Comparison of ENCODE assay signal across 31 mouse cellular contexts in genomic region chr10:128048157-128048556, GRCm38 (mm10). TPM values are rescaled to one million over a fixed set of nuclear protein-coding genes. Genes with fewer than 3 reads are reported as not detected.
"Had no signal": no experiment of that assay in that cellular context is flagged by ENCODE, and none has a peak within 500 bp of the region (broad histone marks: within the 10 kb centered on the region; RNA-seq: fewer than 3 reads in every experiment).

No protein-coding gene starts in this region.

- H3K4me3 ChIP-seq: embryonic facial prominence, embryonic 10.5 days; embryonic facial prominence, embryonic 12.5 days; embryonic facial prominence, embryonic 13.5 days; embryonic facial prominence, embryonic 15.5 days; erythroblast, embryonic 14.5 days; forebrain, embryonic 10.5 days; forebrain, embryonic 12.5 days; forebrain, embryonic 13.5 days; forebrain, embryonic 15.5 days; gastrocnemius, adult 2 months; heart, adult 2 months had no signal

- H3K9me3 ChIP-seq: embryonic facial prominence, embryonic 10.5 days; embryonic facial prominence, embryonic 12.5 days; embryonic facial prominence, embryonic 13.5 days; embryonic facial prominence, embryonic 15.5 days; forebrain, embryonic 10.5 days; forebrain, embryonic 12.5 days; forebrain, embryonic 13.5 days; forebrain, embryonic 15.5 days had no signal

- DNase-seq: cerebellum, adult 8-10 months; cerebellum, adult 9-10 months; cerebellum, adult 9-11 months; cerebellum, postnatal 10 days; cerebellum, postnatal 14 days; cerebellum, postnatal 25 days; cerebellum, postnatal 36 days; embryo, embryonic 11 days; forebrain, postnatal 0 days; gastrocnemius, adult 2 months; gastrocnemius, postnatal 10 days; gastrocnemius, postnatal 14 days; gastrocnemius, postnatal 25 days; gastrocnemius, postnatal 36 days; heart, adult 18-20 months; heart, adult 2 months had no signal

- H3K4me2 ChIP-seq: embryonic facial prominence, embryonic 12.5 days; embryonic facial prominence, embryonic 13.5 days; embryonic facial prominence, embryonic 15.5 days; forebrain, embryonic 12.5 days; forebrain, embryonic 13.5 days; forebrain, embryonic 15.5 days had no signal

- H3K27me3 ChIP-seq: embryonic facial prominence, embryonic 12.5 days; embryonic facial prominence, embryonic 13.5 days; embryonic facial prominence, embryonic 15.5 days; forebrain, embryonic 12.5 days; forebrain, embryonic 13.5 days; forebrain, embryonic 15.5 days had no signal

- H3K27ac ChIP-seq: embryonic facial prominence, embryonic 10.5 days; embryonic facial prominence, embryonic 12.5 days; embryonic facial prominence, embryonic 13.5 days; embryonic facial prominence, embryonic 15.5 days; forebrain, embryonic 10.5 days; forebrain, embryonic 12.5 days; forebrain, embryonic 13.5 days; forebrain, embryonic 15.5 days; gastrocnemius, adult 2 months; heart, adult 2 months had no signal

- H3K4me1 ChIP-seq: forebrain, embryonic 15.5 days had no signal

- ATAC-seq: forebrain, embryonic 13.5 days; forebrain, embryonic 14.5 days; forebrain, embryonic 15.5 days; forebrain, embryonic 16.5 days; forebrain, postnatal 0 days had no signal

- H3K9ac ChIP-seq: embryonic facial prominence, embryonic 12.5 days; embryonic facial prominence, embryonic 13.5 days; embryonic facial prominence, embryonic 15.5 days; forebrain, embryonic 12.5 days; forebrain, embryonic 13.5 days; forebrain, embryonic 15.5 days; forebrain, postnatal 0 days had no signal

RNA-seq across cellular contexts. Expression of gene Hsd17b6, which starts 40.7 kb away (rescaled TPM):
- polyA plus RNA-seq: cortical plate, adult 2 months; embryonic facial prominence, embryonic 10.5 days; embryonic facial prominence, embryonic 11.5 days; embryonic facial prominence, embryonic 12.5 days; embryonic facial prominence, embryonic 13.5 days; erythroblast, embryonic 14.5 days; forebrain, embryonic 10.5 days; forebrain, embryonic 11.5 days; forebrain, embryonic 12.5 days; forebrain, embryonic 13.5 days; forebrain, embryonic 14.5 days; forebrain, embryonic 15.5 days; forebrain, embryonic 16.5 days; forebrain, postnatal 0 days; gonadal fat pad, adult 2 months; heart, adult 2 months had no signal
